Mouse (Mus musculus) Muller cell, postnatal 12 days (primary cell): ENCODE measurements around the gene 6820408C15Rik.
"Not testable (repeated sequence)": the region's sequence is repeated elsewhere in the genome, so short reads cannot be mapped to it uniquely, and the experiment has no call there.

Source experiments
- DNase-seq: peaks from one replicate; pipeline ENCODE4 v3.0.0-alpha.2; 2015; ENCODE audit errors: inconsistent ontology term

Gene 6820408C15Rik

GRCm38 (mm10) chr2:152411471-152411870 is 3.9 kb upstream of the 6820408C15Rik start:
- DNase-seq = no peak

- no peak for DNase-seq
Measured at GRCm38 (mm10) chr2:152412526-152413157, 2.7 kb upstream of the 6820408C15Rik start.

- no peak for DNase-seq
Measured at GRCm38 (mm10) chr2:152413158-152413764, 2.1 kb upstream of the 6820408C15Rik start.

GRCm38 (mm10) chr2:152413765-152414584 is 1.4 kb upstream of the 6820408C15Rik start:
- DNase-seq = peak; percentile 47

GRCm38 (mm10) chr2:152414591-152415165 is 709 bp upstream of the 6820408C15Rik start, which contains the start of gene Zcchc3:
TSS of gene Zcchc3 (minus strand) at chr2:152415027.
- peak; percentile 98 for DNase-seq

GRCm38 (mm10) chr2:152415786-152416185 is 399 bp downstream of the 6820408C15Rik start:
- no peak for DNase-seq

GRCm38 (mm10) chr2:152427493-152427892 is 12.1 kb downstream of the 6820408C15Rik start:
- no peak for DNase-seq

GRCm38 (mm10) chr2:152428481-152428880 is 13.1 kb downstream of the 6820408C15Rik start:
- not testable (repeated sequence) for DNase-seq

- no peak for DNase-seq
Measured at GRCm38 (mm10) chr2:152436405-152436901, 21.1 kb downstream of the 6820408C15Rik start.

- peak; percentile 87 for DNase-seq
Measured at GRCm38 (mm10) chr2:152436983-152437860, 21.8 kb downstream of the 6820408C15Rik start.

GRCm38 (mm10) chr2:152438963-152439362 is 23.6 kb downstream of the 6820408C15Rik start:
- DNase-seq = no peak

- no peak for DNase-seq
Measured at GRCm38 (mm10) chr2:152439833-152440232, 24.4 kb downstream of the 6820408C15Rik start.

- no peak for DNase-seq
Measured at GRCm38 (mm10) chr2:152442322-152442721, 26.9 kb downstream of the 6820408C15Rik start.

- no peak for DNase-seq
Measured at GRCm38 (mm10) chr2:152443281-152443680, 27.9 kb downstream of the 6820408C15Rik start.

- DNase-seq = no peak
Measured at GRCm38 (mm10) chr2:152446642-152447041, 31.3 kb downstream of the 6820408C15Rik start.

GRCm38 (mm10) chr2:152447461-152447860 is 32.1 kb downstream of the 6820408C15Rik start:
- no peak for DNase-seq

- DNase-seq = peak; percentile 48
Measured at GRCm38 (mm10) chr2:152450241-152450640, 34.9 kb downstream of the 6820408C15Rik start.

- DNase-seq = no peak
Measured at GRCm38 (mm10) chr2:152452101-152452781, 36.9 kb downstream of the 6820408C15Rik start.

- DNase-seq = peak; percentile 51
Measured at GRCm38 (mm10) chr2:152459241-152459640, 43.9 kb downstream of the 6820408C15Rik start.

- DNase-seq = no peak
Measured at GRCm38 (mm10) chr2:152464570-152465150, 49.3 kb downstream of the 6820408C15Rik start, which contains the start of gene Defb23. TSS of gene Defb23 (minus strand) at chr2:152464620.
